Mouse (Mus musculus): Measurements from ENCODE around the gene Gucy2g.

- TF ChIP-seq CTCF (IDR thresholded peaks at IDR 0.05; ENCODE audit: low read depth) (no peak), EP300 (IDR thresholded peaks at IDR 0.05; ENCODE audit: low read depth) (no peak)
Measured at GRCm38 (mm10) chr19:55167741-55168140, 73.3 kb downstream of the Gucy2g start.
